Mouse (Mus musculus) MEL (cell line): ENCODE results near the gene Numbl. TPM values are rescaled to one million over a fixed set of nuclear protein-coding genes. Genes with fewer than 3 reads are reported as not detected.

Experiments used
- DNase-seq: peaks from one replicate; pipeline ENCODE4 v3.0.0; 2011; ENCODE audit warnings: low read depth, low spot score
- H3K27ac ChIP-seq: 2 replicates; pipeline ENCODE4 v1.5.1; 2012; ENCODE audit warnings: low read depth, mild to moderate bottlenecking, control low read depth, low read length, moderate library complexity; ENCODE audit not compliant: control insufficient read depth
- H3K27me3 ChIP-seq, 2 experiments: fragments of 150-350 bp in 1 of 2; sonication (generic) in 1 of 2; 2 replicates each; pipeline ENCODE4 v1.6.1; 2012; ENCODE audit warnings: low read length in 2 of 2, mild to moderate bottlenecking in 2 of 2, improper control_type of control experiment in 1 of 2, moderate library complexity in 1 of 2; ENCODE audit not compliant: insufficient read depth in 2 of 2, control insufficient read depth in 1 of 2
- H3K36me3 ChIP-seq, 2 experiments: 2 replicates each; pipeline ENCODE4 v1.6.1; 2012 to 2014; ENCODE audit warnings: low read length in 2 of 2, improper control_type of control experiment in 1 of 2, inconsistent platforms in 1 of 2, mild to moderate bottlenecking in 1 of 2; ENCODE audit not compliant: insufficient read depth in 2 of 2, control insufficient read depth in 1 of 2
- H3K4me1 ChIP-seq, 2 experiments: fragments of 150-350 bp in 1 of 2; sonication (generic) in 1 of 2; 2 replicates each; pipeline ENCODE4 v1.6.1; 2012; ENCODE audit warnings: low read length in 2 of 2, improper control_type of control experiment in 1 of 2, mild to moderate bottlenecking in 1 of 2; ENCODE audit not compliant: insufficient read depth in 2 of 2, control insufficient read depth in 1 of 2
- H3K4me3 ChIP-seq, 2 experiments: fragments of 150-350 bp in 1 of 2; sonication (generic) in 1 of 2; 2 replicates each; pipeline ENCODE4 v1.5.1; 2012; ENCODE audit warnings: low read depth in 2 of 2, low read length in 2 of 2, mild to moderate bottlenecking in 2 of 2, moderate library complexity in 2 of 2, control low read depth in 1 of 2, improper control_type of control experiment in 1 of 2; ENCODE audit not compliant: control insufficient read depth in 1 of 2, insufficient read depth in 1 of 2
- H3K79me2 ChIP-seq: 2 replicates; pipeline ENCODE4 v1.6.1; 2012; ENCODE audit warnings: mild to moderate bottlenecking, low read length, moderate library complexity; ENCODE audit not compliant: control insufficient read depth, poor library complexity, insufficient read depth
- H3K9ac ChIP-seq: 2 replicates; pipeline ENCODE4 v1.6.1; 2012; ENCODE audit warnings: low read depth, mild to moderate bottlenecking, control low read depth, low read length, moderate library complexity; ENCODE audit not compliant: control insufficient read depth, poor library complexity, severe bottlenecking
- H3K9me3 ChIP-seq: fragments of 150-350 bp; sonication (generic); replicated peaks from 2 replicates; pipeline ENCODE4 v1.6.1; 2012; ENCODE audit warnings: mild to moderate bottlenecking, low read length, improper control_type of control experiment, moderate library complexity; ENCODE audit not compliant: insufficient read depth
- BHLHE40 ChIP-seq: IDR thresholded peaks from 2 replicates; pipeline ENCODE4 v1.6.1; 2012; ENCODE audit warnings: low read depth, mild to moderate bottlenecking, inconsistent platforms, low read length, improper control_type of control experiment, borderline replicate concordance
- CHD1 ChIP-seq: IDR thresholded peaks from 2 replicates; pipeline ENCODE4 v1.6.1; 2012; ENCODE audit warnings: low read depth, mild to moderate bottlenecking, inconsistent platforms, low read length, improper control_type of control experiment
- CTCF ChIP-seq, 3 experiments: IDR thresholded peaks in 2 of 3; conservative IDR thresholded peaks in 1 of 3; 2 replicates each; pipeline ENCODE4 v1.5.1; 2011 to 2012; ENCODE audit warnings: low read length in 3 of 3, low read depth in 2 of 3, mild to moderate bottlenecking in 2 of 3, improper control_type of control experiment in 1 of 3, inconsistent platforms in 1 of 3, mixed read lengths in 1 of 3, moderate library complexity in 1 of 3; ENCODE audit not compliant: control insufficient read depth in 1 of 3, insufficient read depth in 1 of 3, poor library complexity in 1 of 3, severe bottlenecking in 1 of 3
- E2F4 ChIP-seq: IDR thresholded peaks from 2 replicates; pipeline ENCODE4 v1.6.1; 2011; ENCODE audit warnings: low read depth, low read length, improper control_type of control experiment, borderline replicate concordance
- EP300 ChIP-seq, 2 experiments: IDR thresholded peaks; 2 replicates each; pipeline ENCODE4 v1.6.1; 2011; ENCODE audit warnings: improper control_type of control experiment in 2 of 2, low read length in 2 of 2, low read depth in 1 of 2, mild to moderate bottlenecking in 1 of 2
- ETS1 ChIP-seq: IDR thresholded peaks from 2 replicates; pipeline ENCODE4 v1.6.1; 2012; ENCODE audit warnings: low read depth, mild to moderate bottlenecking, inconsistent platforms, low read length, improper control_type of control experiment, moderate library complexity
- GABPA ChIP-seq: IDR thresholded peaks from 2 replicates; pipeline ENCODE4 v1.6.1; 2012; ENCODE audit warnings: low read depth, mild to moderate bottlenecking, inconsistent platforms, low read length, improper control_type of control experiment, moderate library complexity
- GATA1 ChIP-seq: IDR thresholded peaks from 2 replicates; pipeline ENCODE4 v1.6.1; 2011; ENCODE audit warnings: low read depth, low read length, improper control_type of control experiment
- JUND ChIP-seq: IDR thresholded peaks from 2 replicates; pipeline ENCODE4 v1.6.1; 2011; ENCODE audit warnings: low read depth, mild to moderate bottlenecking, improper control_type of control experiment, low read length
- KAT2A ChIP-seq: conservative IDR thresholded peaks from 2 replicates; pipeline ENCODE4 v1.6.1; 2012; ENCODE audit warnings: low read depth, low read length, improper control_type of control experiment, inconsistent platforms
- MAZ ChIP-seq: IDR thresholded peaks from 2 replicates; pipeline ENCODE4 v1.6.1; 2012; ENCODE audit warnings: low read depth, mild to moderate bottlenecking, inconsistent platforms, low read length, improper control_type of control experiment
- MYB ChIP-seq: IDR thresholded peaks from 2 replicates; pipeline ENCODE4 v1.6.1; 2011; ENCODE audit warnings: mild to moderate bottlenecking, low read depth, low read length, improper control_type of control experiment
- NELFE ChIP-seq: IDR thresholded peaks from 2 replicates; pipeline ENCODE4 v1.6.1; 2011; ENCODE audit warnings: low read depth, low read length, improper control_type of control experiment
- NRF1 ChIP-seq: IDR thresholded peaks from 2 replicates; pipeline ENCODE4 v1.6.1; 2014; ENCODE audit warnings: low read depth, mild to moderate bottlenecking, inconsistent platforms, low read length, improper control_type of control experiment, moderate library complexity; ENCODE audit not compliant: poor library complexity, insufficient read depth, severe bottlenecking
- POLR2A ChIP-seq, 2 experiments: IDR thresholded peaks; 2 replicates each; pipeline ENCODE4 v1.6.1; 2011 to 2012; ENCODE audit warnings: low read length in 2 of 2, mild to moderate bottlenecking in 2 of 2, control low read depth in 1 of 2, improper control_type of control experiment in 1 of 2, low read depth in 1 of 2, moderate library complexity in 1 of 2; ENCODE audit not compliant: control insufficient read depth in 1 of 2, insufficient read depth in 1 of 2, poor library complexity in 1 of 2
- POLR2AphosphoS2 ChIP-seq: IDR thresholded peaks from 2 replicates; pipeline ENCODE4 v1.6.1; 2011; ENCODE audit warnings: low read length, improper control_type of control experiment
- POLR2AphosphoS5 ChIP-seq: IDR thresholded peaks from 2 replicates; pipeline ENCODE4 v1.6.1; 2012; ENCODE audit warnings: low read depth, borderline replicate concordance, mild to moderate bottlenecking, inconsistent platforms, low read length, moderate library complexity, mixed read lengths
- RAD21 ChIP-seq: IDR thresholded peaks from 2 replicates; pipeline ENCODE4 v1.6.1; 2011; ENCODE audit warnings: mild to moderate bottlenecking, low read depth, low read length, improper control_type of control experiment
- RCOR1 ChIP-seq: IDR thresholded peaks from 2 replicates; pipeline ENCODE4 v1.6.1; 2012; ENCODE audit warnings: low read depth, mild to moderate bottlenecking, inconsistent platforms, low read length, improper control_type of control experiment
- SMC3 ChIP-seq: IDR thresholded peaks from 2 replicates; pipeline ENCODE4 v1.6.1; 2011; ENCODE audit warnings: low read depth, low read length, improper control_type of control experiment
- TAL1 ChIP-seq: IDR thresholded peaks from 2 replicates; pipeline ENCODE4 v1.6.1; 2012; ENCODE audit warnings: mild to moderate bottlenecking, inconsistent platforms, low read length, moderate library complexity, mixed read lengths
- TBP ChIP-seq: IDR thresholded peaks from 2 replicates; pipeline ENCODE4 v1.8.0; 2011; ENCODE audit warnings: low read depth, low read length, improper control_type of control experiment
- TCF12 ChIP-seq: IDR thresholded peaks from 2 replicates; pipeline ENCODE4 v1.6.1; 2014; ENCODE audit warnings: low read depth, mild to moderate bottlenecking, inconsistent platforms, low read length, improper control_type of control experiment, moderate library complexity
- UBTF ChIP-seq: IDR thresholded peaks from 2 replicates; pipeline ENCODE4 v1.6.1; 2012; ENCODE audit warnings: low read depth, mild to moderate bottlenecking, inconsistent platforms, low read length, improper control_type of control experiment, moderate library complexity, borderline replicate concordance; ENCODE audit not compliant: insufficient read depth
- USF1 ChIP-seq: IDR thresholded peaks from 2 replicates; pipeline ENCODE4 v1.6.1; 2014; ENCODE audit warnings: low read depth, mild to moderate bottlenecking, inconsistent platforms, low read length, improper control_type of control experiment, moderate library complexity
- USF2 ChIP-seq, 2 experiments: IDR thresholded peaks; 2 replicates each; pipeline ENCODE4 v1.6.1; 2011 to 2012; ENCODE audit warnings: improper control_type of control experiment in 2 of 2, low read length in 2 of 2, borderline replicate concordance in 1 of 2, inconsistent platforms in 1 of 2, low read depth in 1 of 2, mild to moderate bottlenecking in 1 of 2; ENCODE audit not compliant: insufficient read depth in 1 of 2
- ZC3H11A ChIP-seq: IDR thresholded peaks from 2 replicates; pipeline ENCODE4 v1.6.1; 2012; ENCODE audit warnings: low read depth, mild to moderate bottlenecking, inconsistent platforms, low read length, improper control_type of control experiment
- ZKSCAN1 ChIP-seq: IDR thresholded peaks from 2 replicates; pipeline ENCODE4 v1.6.1; 2012; ENCODE audit warnings: low read depth, mild to moderate bottlenecking, inconsistent platforms, low read length, improper control_type of control experiment, moderate library complexity
- ZMIZ1 ChIP-seq: IDR thresholded peaks from 2 replicates; pipeline ENCODE4 v1.6.1; 2012; ENCODE audit warnings: low read depth, mild to moderate bottlenecking, inconsistent platforms, low read length, improper control_type of control experiment, moderate library complexity
- ZNF384 ChIP-seq: IDR thresholded peaks from 2 replicates; pipeline ENCODE4 v1.6.1; 2012; ENCODE audit warnings: low read depth, mild to moderate bottlenecking, inconsistent platforms, low read length, improper control_type of control experiment
- polyA plus RNA-seq, 2 experiments: library from polyadenylated mRNA; stranded (reverse) in 1 of 2; unstranded in 1 of 2; fragments of >175 nt in 1 of 2; fragments of >200 nt in 1 of 2; gene quantifications; 2 replicates each; pipeline versions ENCODE4 v1.2.1 to v1.2.4; 2012; ENCODE audit warnings: low replicate concordance in 2 of 2, low read depth in 1 of 2; ENCODE audit not compliant: insufficient read length in 2 of 2, insufficient read depth in 1 of 2, missing spikeins in 1 of 2
- total RNA-seq: library from RNA; depleted of rRNA; stranded (reverse); fragments of 300-350 nt; gene quantifications from 2 replicates; pipeline ENCODE4 v1.2.3, GENCODE M21; 2012

Numbl gene
- total and polyA plus RNA-seq, 3 experiments = 2.2 to 10.6 TPM; not detected in 1

DNA sequence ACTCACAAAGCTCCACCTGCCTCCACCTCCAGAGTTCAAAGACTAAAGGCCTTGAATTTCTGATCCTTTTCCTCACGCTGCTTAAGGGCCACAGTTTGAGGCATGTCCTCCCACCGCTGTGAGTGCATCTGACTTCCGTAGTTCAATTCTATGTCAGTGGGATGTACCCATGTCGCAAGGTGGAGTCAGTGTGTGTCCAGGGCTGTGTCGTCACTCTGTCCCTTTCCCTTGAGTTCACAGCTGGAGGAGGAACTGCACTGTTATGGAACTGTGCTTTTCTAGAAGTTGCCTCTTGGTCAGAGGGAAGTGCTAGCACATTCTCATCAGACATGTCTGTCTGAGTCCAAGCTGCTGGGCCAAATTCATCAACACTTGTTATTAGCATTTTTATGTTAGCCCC, 19.7 kb upstream of the Numbl start:
- no peaks in the 10 kb centered on the region for H3K9me3 ChIP-seq
- H3K4me3 ChIP-seq = no peak overlapping the region
- no peak overlapping the region for H3K27ac ChIP-seq
- no peak for DNase-seq
- no peak overlapping the region for H3K9ac ChIP-seq
- H3K79me2 ChIP-seq = no peaks in the 10 kb centered on the region
- H3K27me3 ChIP-seq = no peaks in the 10 kb centered on the region
- peaks cover 0 to 2% of the 10 kb centered on the region in 2 experiments; a peak in 2 of 4 replicates for H3K36me3 ChIP-seq
- H3K4me1 ChIP-seq = peaks cover 0 to 3% of the 10 kb centered on the region in 2 experiments; a peak in 1 of 4 replicates
- TF ChIP-seq USF2 (IDR thresholded peaks at IDR 0.05; ENCODE audit: borderline replicate concordance in 1 of 2, insufficient read depth in 1 of 2, low read depth in 1 of 2, low read length in 2 of 2) (no peak), E2F4 (no peak), ETS1 (no peak), TAL1 (no peak), POLR2AphosphoS2 (no peak), MYB (no peak), NRF1 (no peak), JUND (no peak), NELFE (no peak), TCF12 (no peak), MAZ (no peak), USF1 (no peak), RAD21 (no peak), TBP (no peak), POLR2AphosphoS5 (no peak), POLR2A (IDR thresholded peaks at IDR 0.05; ENCODE audit: control insufficient read depth in 1 of 2, insufficient read depth in 1 of 2, low read depth in 1 of 2, low read length in 2 of 2, poor library complexity in 1 of 2) (no peak), SMC3 (no peak), ZKSCAN1 (no peak)

DNA sequence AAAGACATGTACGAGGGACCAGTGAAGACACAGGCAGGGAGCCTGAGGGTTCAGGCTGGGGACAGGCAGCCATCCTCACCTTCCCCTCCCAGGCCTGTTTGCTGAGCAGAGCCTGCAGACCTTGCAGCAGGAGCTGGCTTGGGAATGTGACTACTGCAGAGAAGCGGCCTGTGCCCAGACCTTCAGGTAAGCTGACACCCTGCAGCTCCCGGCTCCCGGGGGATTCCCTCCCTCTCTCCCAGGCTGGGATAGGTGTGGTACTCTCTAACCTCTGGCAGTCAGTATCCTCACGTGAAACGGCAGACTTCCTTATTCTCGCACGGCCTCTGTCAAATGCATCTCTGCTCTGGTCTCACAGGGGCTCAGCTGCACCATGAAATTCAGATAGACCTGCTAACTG, 15.0 kb upstream of the Numbl start:
- no peak for DNase-seq
- no peak for TF ChIP-seq ZNF384
- no peak for TF ChIP-seq MAZ
- TF ChIP-seq UBTF = no peak
- TF ChIP-seq NELFE = no peak
- no peak for TF ChIP-seq BHLHE40
- TF ChIP-seq POLR2AphosphoS2 = no peak
- TF ChIP-seq ZMIZ1 = no peak
- TF ChIP-seq MYB = no peak
- TF ChIP-seq CHD1 = no peak
- TF ChIP-seq RCOR1 = no peak
- TF ChIP-seq RAD21 = no peak
- TF ChIP-seq KAT2A = no peak
- TF ChIP-seq ZC3H11A = no peak
- TF ChIP-seq CTCF (IDR thresholded peaks at IDR 0.05 in 2 of 3, conservative IDR thresholded peaks at IDR 0.05 in 1 of 3; ENCODE audit: control insufficient read depth in 1 of 3, insufficient read depth in 1 of 3, low read depth in 2 of 3, low read length in 3 of 3, poor library complexity in 1 of 3, severe bottlenecking in 1 of 3) = no peak
- TF ChIP-seq USF2 (IDR thresholded peaks at IDR 0.05; ENCODE audit: borderline replicate concordance in 1 of 2, insufficient read depth in 1 of 2, low read depth in 1 of 2, low read length in 2 of 2) = no peak
- no peak for TF ChIP-seq GABPA
- TF ChIP-seq EP300 (IDR thresholded peaks at IDR 0.05; ENCODE audit: low read depth in 1 of 2, low read length in 2 of 2) = no peak
- TF ChIP-seq GATA1 = no peak
- TF ChIP-seq POLR2A (IDR thresholded peaks at IDR 0.05; ENCODE audit: control insufficient read depth in 1 of 2, insufficient read depth in 1 of 2, low read depth in 1 of 2, low read length in 2 of 2, poor library complexity in 1 of 2) = no peak
- TF ChIP-seq SMC3 = no peak
- no peaks in the 10 kb centered on the region for H3K36me3 ChIP-seq

More for the DNA sequence above, 15.0 kb upstream of the Numbl start:
- Histone ChIP-seq H3K27ac (no peak overlapping the region), H3K27me3 (no peaks in the 10 kb centered on the region), H3K9me3 (no peaks in the 10 kb centered on the region), H3K4me3 (no peak overlapping the region), H3K79me2 (no peaks in the 10 kb centered on the region), H3K9ac (no peak overlapping the region), H3K4me1 (no peaks in the 10 kb centered on the region)
